Mouse (Mus musculus): ENCODE data around the gene Rimkla.

DNA sequence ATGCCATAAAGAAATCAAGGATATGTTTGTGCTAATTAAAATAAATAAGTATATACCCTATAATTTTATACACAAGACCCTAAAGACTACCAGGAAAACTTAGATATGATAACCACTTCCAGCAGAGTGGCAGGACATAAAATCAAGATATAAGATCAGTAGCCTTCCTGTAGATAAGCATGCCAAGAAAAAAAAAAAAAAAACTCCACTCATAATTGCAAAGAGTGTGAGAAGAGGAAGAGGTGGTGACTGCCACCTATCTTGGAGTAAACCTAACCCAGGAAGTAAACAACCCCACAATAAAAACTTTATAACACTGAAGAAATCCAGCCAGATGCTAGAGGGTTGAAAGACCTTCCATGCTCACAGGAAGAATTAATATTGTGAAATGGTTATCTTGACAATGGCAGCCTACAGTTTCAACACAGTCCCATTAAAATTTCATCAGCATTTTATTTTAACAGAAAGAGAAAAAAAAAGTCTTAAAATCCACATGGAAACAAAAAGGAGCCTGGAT is 34.0 kb upstream of the Rimkla start:
- TF ChIP-seq CTCF (IDR thresholded peaks at IDR 0.05; ENCODE audit: low read depth): no peak
- TF ChIP-seq EP300 (IDR thresholded peaks at IDR 0.05; ENCODE audit: low read depth): no peak
